Mouse (Mus musculus): ENCODE results near the gene Ppp6r3.

DNA sequence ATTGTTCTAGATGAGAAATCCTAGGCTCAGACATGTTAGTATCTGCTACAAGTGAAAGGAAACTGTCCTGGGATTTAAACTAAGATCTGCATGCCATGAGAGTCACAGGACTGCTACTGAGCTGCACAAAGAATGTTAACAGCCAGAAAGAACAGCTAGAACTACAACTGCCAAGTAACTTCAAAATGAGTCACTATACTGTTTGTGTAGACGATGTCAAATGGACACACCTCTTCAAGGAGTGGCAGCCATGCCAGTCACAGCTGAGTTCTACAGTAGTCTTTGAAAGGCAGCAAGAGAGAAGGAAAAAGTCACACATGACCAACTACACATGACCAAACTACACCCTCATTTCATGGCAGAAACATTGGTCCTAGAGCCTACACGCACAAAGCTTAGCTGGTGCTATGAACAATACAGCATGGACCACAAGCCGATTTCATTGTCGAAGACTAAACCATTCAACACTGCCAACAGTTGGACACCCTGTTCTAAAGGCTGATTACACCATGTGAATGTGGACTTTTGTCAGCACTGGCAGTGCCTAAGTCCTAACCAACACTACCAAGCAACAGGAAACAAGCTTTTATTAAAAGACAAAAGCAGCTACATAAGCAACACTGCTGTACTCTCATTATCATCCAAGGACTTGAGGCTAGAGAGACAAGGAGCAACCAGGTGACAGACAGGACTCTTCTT lies 55.9 kb downstream of the Ppp6r3 start:
- TF ChIP-seq CTCF (conservative IDR thresholded peaks at IDR 0.05; ENCODE audit: low read length) (no peak), NANOG (IDR thresholded peaks at IDR 0.05; ENCODE audit: borderline replicate concordance, low read length) (no peak), POU5F1 (IDR thresholded peaks at IDR 0.05; ENCODE audit: borderline replicate concordance, low read length) (no peak)

All from E14TG2a.4 (cell line).